Mouse (Mus musculus) heart, adult 8-10 months (tissue): ENCODE results near the gene Tmem52. TPM values are rescaled to one million over a fixed set of nuclear protein-coding genes. Genes with fewer than 3 reads are reported as not detected.
"Not testable (repeated sequence)": the region's sequence is repeated elsewhere in the genome, so short reads cannot be mapped to it uniquely, and the experiment has no call there.

Experiments used
- DNase-seq: peaks from one replicate; pipeline ENCODE4 v3.0.0; 2022; ENCODE audit warnings: low spot score
- total RNA-seq, 4 experiments: library from RNA; stranded (reverse); gene quantifications; 2 replicates each; pipeline ENCODE4 v1.2.4; 2022

Tmem52 gene
- total RNA-seq, 4 experiments from 2014 or later: 4.2 to 9.6 (median 6.2) TPM

DNA sequence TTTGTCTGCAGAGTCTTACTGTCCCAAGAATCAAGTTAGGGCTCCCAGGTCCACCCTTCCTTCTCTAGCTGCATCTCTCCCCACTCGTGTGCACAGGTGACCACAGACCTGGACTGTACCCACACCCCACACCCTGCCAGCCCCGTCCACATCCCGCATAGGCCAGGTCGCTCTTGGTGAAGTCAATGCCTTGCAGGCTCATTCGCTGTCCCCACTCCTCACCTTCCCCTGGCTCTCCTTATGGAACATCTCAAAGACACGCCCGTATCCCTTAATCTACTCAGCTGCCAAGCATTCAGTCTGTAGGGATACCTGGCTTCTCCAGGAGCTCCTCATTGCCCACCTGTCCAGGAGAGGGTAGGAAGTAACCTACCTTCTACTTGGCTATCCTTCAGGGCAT, 2.5 kb downstream of the Tmem52 start:
- DNase-seq: no peak

GRCm38 (mm10) chr4:155472716-155473290, 3.9 kb downstream of the Tmem52 start:
- DNase-seq: no peak

- peak; percentile 43 for DNase-seq
Measured at GRCm38 (mm10) chr4:155473319-155473718, 4.4 kb downstream of the Tmem52 start.

DNA sequence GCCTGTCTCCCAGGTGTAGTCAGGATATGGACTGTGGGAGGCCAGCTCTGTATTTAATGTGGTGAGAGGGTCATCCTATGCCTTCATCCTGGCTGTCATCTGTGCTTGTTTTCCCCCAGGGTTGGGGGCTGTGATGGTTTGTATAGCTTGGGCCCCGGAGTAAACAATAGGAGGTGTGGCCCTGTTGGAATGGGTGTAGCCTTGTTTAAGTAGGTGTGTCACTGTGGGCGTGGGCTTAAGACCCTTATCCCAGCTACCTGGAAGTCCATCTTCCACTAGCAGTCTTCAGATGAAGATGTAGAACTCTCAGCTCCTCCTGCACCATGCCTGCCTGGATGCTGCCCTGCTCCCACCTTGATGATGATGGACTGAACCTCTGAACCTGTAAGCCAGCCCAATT, 4.9 kb downstream of the Tmem52 start:
- not testable (repeated sequence) for DNase-seq

GRCm38 (mm10) chr4:155481381-155482124, 12.6 kb downstream of the Tmem52 start:
- peak; percentile 79 for DNase-seq

DNA sequence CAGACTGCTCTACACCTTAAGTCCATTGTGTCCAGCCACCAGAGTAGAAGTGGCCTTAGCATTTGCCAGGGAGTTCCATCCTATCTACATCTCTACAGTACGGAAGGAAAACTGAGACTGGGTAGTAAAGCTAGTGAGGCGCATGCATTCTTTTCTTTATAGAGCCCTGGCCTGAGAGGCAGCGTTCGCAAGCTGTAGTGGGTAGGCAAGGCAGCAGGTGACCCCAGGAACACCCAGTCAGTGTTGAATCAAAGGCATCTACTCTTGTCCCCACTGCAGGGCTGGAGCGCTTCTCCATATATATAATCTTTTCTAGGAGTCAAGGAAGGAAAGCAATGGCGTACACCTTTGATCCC, 13.2 kb downstream of the Tmem52 start:
- no peak for DNase-seq

DNA sequence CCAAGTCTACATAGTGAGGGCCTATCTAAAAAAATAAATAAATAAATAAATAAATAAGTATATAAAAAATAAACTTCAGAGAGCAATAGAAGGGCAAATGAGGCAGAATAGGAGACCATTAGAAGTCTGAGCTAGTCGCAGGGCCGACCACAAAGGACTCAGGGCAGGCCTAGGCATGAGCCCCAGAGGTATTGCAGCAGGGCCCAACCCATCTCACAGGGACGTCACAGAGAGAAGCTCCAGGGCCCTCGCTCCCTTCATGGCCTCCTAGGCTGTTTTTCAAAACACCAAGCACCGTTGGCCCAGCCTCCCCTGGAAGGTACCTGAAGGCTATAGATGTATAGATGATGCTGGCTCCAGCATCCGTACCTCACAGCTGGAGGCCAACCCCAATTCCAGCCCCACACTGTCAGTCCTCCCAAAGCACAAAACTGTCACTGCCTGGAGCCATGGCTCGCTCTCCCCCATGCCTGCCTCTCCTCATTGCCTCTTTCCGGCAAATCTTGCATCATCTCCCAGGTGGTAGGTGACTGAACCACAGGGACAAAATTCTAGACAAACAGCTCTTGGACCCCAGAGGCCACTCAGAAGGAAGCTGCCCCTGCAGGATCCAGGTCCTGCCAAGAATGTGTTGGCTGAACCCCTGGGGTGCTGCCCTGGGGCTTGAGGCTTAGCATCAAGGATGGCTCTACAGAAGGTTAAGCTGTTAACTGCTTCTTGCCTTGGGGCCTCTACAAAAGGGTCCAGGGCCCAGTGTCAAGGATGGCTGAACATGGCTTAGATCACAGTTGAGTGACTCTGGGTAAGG, 14.0 kb downstream of the Tmem52 start:
- no peak for DNase-seq

DNA sequence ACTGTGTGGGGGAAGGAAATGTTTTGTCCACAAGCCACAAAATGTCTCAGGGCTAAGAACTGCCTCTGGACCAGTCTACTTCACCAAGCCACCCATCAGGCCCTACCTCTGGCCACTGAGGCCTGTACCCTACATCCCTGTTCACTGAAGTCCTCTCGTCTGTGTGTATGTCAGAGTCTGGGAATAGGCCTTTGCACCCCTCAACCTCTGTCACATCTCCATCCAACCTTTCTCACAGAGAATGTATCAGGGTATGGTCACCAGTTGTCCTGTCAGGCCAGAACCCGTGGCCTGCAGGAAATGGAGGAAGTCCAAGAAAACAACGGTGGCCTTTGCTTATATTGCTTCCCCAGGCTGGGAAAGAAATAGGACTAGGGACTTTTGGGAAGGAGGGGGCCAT, 16.6 kb downstream of the Tmem52 start:
- DNase-seq: no peak

DNA sequence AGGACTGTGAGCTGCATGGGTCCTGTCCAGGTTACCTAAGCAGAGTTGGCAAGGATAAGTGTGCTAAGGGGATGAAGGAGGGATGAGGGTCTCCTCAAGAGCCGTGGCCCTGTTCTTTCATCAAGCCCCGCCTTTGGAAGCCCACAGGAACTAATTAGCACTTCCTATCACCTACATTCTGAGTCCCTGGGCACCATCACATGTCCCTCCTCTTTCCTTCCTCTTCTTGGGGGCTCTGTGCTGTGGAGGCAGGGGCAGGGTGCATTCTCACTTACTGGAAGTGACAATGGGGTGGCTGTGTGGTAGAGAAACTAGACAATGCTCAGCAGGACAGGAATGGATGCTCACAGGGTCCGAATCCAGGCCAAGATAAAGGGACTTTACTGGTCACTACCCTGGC, 18.8 kb downstream of the Tmem52 start:
- DNase-seq: no peak

DNA sequence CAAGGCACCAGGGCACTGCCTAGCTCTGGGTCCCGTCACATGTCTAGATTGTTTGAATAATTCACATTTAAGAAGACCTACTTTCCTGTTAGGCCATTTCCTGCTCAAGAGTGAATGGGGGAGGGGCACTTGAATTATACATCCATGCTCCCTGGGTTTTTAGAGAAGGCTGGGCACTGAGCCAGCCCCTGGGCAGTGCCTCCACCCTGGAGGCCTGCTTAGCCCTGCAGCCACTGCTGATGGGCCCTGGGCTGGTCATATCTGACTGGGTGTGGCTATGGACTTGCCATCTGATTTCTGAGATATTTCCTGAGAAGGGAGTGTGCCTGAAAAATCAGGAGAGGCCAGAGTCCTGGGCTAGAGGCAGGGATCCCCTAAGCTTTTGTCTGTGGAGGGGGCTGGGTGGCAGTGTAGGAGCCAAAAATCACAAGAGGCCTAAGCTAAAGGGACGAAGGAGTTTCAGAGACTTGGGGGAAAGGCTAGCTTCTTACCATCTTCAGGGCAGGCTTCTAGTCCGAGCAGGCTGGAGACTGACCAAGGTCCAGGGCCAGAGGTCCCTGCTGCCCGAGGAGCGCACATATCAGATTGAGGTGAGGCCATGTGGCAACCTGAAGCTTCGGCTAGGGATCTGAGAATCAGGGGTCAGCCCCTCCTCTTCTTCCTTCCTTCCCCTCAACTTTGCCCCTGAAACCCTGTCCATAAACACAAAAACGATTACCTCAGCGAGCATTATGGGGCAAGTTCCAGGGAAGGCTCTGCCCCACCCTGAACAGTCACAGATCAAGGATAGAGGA, 19.5 kb downstream of the Tmem52 start:
- peak; percentile 73 for DNase-seq

DNA sequence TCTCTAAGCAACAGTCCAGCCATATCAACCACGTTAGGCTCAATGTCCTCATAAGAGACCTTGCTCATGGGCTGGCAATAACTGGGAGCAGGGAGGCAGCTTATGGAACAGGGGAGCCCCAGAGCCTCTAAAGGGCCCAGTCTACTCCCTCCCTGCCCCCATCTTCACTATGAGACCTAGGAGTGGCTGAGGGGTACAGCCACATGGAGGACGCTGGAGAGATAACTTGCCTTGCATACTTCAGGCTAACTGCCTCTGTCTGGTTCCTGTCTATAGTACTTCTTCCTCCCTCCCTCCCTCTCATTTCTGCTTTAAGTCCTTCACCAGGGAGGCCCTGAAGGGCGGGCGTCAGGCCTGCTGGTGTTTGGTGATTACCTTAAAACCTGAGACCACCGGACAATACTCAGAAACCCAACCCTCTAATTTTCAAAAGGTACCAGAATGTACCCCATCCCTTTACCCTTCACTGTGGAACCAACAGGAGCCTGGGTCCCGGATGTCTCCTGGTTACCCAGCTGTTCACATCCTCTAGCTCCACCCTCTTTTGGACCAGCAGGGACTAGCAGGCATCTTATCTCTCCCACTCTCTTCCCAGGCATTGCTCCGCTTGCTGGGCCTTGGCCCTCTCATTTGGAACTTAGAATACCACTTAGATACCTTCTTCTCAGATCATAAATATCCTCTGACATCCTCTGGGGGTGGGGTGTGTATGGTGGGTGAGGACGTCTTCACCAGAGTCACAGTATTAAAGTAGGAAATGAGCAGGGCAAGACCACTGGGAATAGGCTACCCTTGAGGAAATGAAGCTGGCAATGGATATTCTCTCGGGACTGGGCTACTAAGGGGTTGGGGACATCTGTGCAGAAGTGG, 20.4 kb downstream of the Tmem52 start:
- DNase-seq: no peak

GRCm38 (mm10) chr4:155490456-155490855, 21.5 kb downstream of the Tmem52 start:
- DNase-seq: no peak

DNA sequence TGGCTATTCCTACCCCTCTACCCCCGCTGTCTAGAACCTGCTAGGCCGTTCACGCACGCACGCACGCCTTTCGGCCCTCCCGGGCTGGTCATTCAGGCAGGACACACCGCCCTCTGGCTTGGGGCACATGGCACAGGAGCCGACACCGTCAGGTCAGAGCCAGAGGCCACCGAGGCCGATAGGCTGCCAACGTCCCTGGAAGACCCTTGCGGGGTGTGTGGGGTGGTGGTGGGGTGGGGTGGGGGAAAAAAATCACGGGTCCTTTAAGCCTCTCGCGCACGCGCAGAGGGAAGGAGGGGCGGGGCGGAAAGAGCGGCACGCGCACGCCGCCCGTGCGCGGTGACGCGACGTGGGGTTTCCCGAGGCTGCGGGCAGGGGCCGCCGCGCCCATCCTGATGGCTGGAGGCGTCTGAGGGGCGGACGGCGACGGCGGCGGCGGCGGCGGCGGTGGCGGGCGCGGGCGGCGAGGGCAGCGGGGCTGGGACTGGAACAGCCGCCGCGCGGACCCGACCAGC, 22.1 kb downstream of the Tmem52 start, which contains the start of gene Gnb1:
TSS of gene Gnb1 (plus strand) at position 372 of the 515 bp plus-strand sequence.
- DNase-seq: peak; percentile 89

GRCm38 (mm10) chr4:155491529-155492130, 22.7 kb downstream of the Tmem52 start:
- no peak for DNase-seq

DNA sequence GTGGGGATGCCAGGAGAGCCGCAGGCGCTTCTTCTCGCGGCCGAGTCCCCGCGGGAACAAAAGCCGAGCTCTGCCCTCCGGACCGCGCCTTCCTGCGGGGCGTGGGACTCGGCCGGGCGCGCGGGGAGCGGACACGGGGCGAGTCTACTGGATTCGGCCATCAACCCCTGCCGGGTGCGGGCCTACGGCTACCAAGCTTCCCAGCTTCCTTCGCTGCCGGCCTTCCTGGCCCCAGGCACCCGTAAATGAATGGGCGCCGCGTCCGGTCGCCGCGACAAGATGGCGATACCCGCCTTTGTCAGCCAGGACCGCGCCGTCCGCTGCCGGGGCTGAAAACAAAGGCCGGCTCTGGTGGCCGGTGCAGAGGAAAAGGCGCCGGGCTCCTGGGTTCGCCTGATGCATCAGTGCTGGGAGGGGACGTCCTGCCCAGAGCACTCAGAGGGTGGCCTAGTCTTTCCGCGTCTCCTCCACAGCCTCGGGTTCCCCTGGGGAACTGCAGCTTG, 23.3 kb downstream of the Tmem52 start:
- peak; percentile 44 for DNase-seq

DNA sequence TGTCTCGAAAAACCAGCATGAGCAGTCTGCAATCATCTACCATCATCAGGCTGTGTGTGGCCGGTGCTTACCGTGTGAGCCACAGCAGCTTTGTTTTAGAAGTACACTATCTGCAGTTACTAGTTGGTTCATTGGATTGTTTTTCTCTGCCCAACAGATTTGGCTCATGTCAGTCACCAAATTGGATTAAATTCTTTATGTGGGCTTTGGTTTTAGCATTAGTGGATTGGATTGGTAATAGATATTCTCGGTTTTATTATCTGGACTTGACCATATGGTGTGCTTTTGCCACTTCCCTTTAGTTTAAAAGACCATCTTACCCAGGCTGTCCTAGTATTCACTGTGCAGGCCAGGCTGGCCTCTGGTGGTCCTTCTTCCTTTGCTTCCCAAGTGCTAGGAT, 26.0 kb downstream of the Tmem52 start:
- no peak for DNase-seq

GRCm38 (mm10) chr4:155497963-155498362, 29.0 kb downstream of the Tmem52 start:
- DNase-seq: no peak

DNA sequence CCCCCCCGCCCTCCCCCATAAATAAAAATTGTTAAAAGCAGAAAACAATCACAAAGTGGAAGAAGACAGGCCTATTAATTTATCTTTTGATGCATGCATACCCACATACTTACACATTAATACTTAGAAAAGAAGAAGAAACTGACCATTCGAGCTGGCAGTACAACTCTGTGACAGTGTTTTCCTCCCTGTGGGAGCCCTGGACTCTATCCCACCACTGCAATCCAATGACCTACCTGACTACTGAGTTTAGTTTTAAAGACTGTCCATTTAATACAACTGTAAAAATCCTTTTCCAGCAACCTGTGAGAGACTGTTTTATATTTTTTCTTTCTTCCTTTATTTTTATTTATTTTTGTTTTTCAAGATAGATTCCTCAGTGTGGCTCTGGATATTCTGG, 32.2 kb downstream of the Tmem52 start:
- no peak for DNase-seq

GRCm38 (mm10) chr4:155505067-155505466, 36.2 kb downstream of the Tmem52 start:
- DNase-seq: no peak
